Mouse (Mus musculus): ENCODE data around the gene Tssc4. TPM values are rescaled to one million over a fixed set of nuclear protein-coding genes. Genes with fewer than 3 reads are reported as not detected.

The Tssc4 gene
- total and polyA plus RNA-seq, 3 experiments = 75.6 to 76.9 TPM; not detected in 1

DNA sequence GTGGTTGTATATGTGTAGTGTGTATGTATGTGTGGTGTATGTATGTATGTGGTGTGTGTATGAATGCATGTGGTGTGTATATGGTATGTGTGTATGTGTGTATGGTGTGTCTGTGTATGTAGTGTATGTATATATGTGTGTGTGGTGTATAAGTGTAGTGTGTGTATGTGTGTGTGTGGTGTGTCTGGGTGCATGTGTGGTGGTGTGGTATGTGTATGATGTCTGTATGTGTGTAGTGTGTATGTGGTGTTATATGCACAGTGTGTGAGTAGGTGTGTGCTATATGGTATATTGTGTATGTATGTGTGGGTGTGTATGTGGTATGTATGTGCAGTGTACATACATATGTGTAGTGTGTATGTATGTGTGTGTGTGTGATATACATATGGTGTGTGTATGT lies 49.0 kb upstream of the Tssc4 start:
- Histone ChIP-seq H3K79me2 (ENCODE audit: control insufficient read depth, insufficient read depth, low read length, poor library complexity) (no peaks in the 10 kb centered on the region), H3K4me1 (ENCODE audit: control insufficient read depth in 1 of 2, insufficient read depth in 2 of 2, low read length in 2 of 2) (peaks cover 32 to 60% of the 10 kb centered on the region in 2 experiments), H3K27me3 (ENCODE audit: control insufficient read depth in 1 of 2, insufficient read depth in 2 of 2, low read length in 2 of 2) (no peaks in the 10 kb centered on the region), H3K9me3 (replicated peaks; ENCODE audit: insufficient read depth, low read length) (no peaks in the 10 kb centered on the region), H3K27ac (ENCODE audit: control insufficient read depth, low read depth, low read length) (no peak overlapping the region), H3K9ac (ENCODE audit: control insufficient read depth, low read depth, low read length, poor library complexity, severe bottlenecking) (no peak overlapping the region), H3K36me3 (ENCODE audit: control insufficient read depth in 1 of 2, insufficient read depth in 2 of 2, low read length in 2 of 2) (peaks cover 4 to 58% of the 10 kb centered on the region in 2 experiments; a peak in 3 of 4 replicates), H3K4me3 (ENCODE audit: control insufficient read depth in 1 of 2, insufficient read depth in 1 of 2, low read depth in 2 of 2, low read length in 2 of 2) (no peak overlapping the region)
- no peak for TF ChIP-seq ZKSCAN1 (IDR thresholded peaks at IDR 0.05; ENCODE audit: low read depth, low read length)
- peak in 1 of 2 experiments; percentile 26; a peak in 1 of 4 replicates for TF ChIP-seq POLR2A (IDR thresholded peaks at IDR 0.05; ENCODE audit: control insufficient read depth in 1 of 2, insufficient read depth in 1 of 2, low read depth in 1 of 2, low read length in 2 of 2, poor library complexity in 1 of 2)
- TF ChIP-seq POLR2AphosphoS2 (IDR thresholded peaks at IDR 0.05; ENCODE audit: low read length) = peak; percentile 69
- no peak for TF ChIP-seq ZNF384 (IDR thresholded peaks at IDR 0.05; ENCODE audit: low read depth, low read length)
- no peak for TF ChIP-seq CHD2 (IDR thresholded peaks at IDR 0.05; ENCODE audit: low read length)
- TF ChIP-seq MAZ (IDR thresholded peaks at IDR 0.05; ENCODE audit: low read depth, low read length) = no peak
- no peak for TF ChIP-seq SMC3 (IDR thresholded peaks at IDR 0.05; ENCODE audit: low read depth, low read length)
- TF ChIP-seq TBP (IDR thresholded peaks at IDR 0.05; ENCODE audit: low read depth, low read length) = no peak
- no peak for TF ChIP-seq TCF12 (IDR thresholded peaks at IDR 0.05; ENCODE audit: low read depth, low read length)
- TF ChIP-seq ZMIZ1 (IDR thresholded peaks at IDR 0.05; ENCODE audit: low read depth, low read length) = peak; percentile 50; the same call in 1 of the 2 replicates
- peak in 1 of 3 experiments; percentile 8; a peak in 1 of 6 replicates for TF ChIP-seq CTCF (IDR thresholded peaks at IDR 0.05 in 2 of 3, conservative IDR thresholded peaks at IDR 0.05 in 1 of 3; ENCODE audit: control insufficient read depth in 1 of 3, insufficient read depth in 1 of 3, low read depth in 2 of 3, low read length in 3 of 3, poor library complexity in 1 of 3, severe bottlenecking in 1 of 3)
- no peak for TF ChIP-seq USF2 (IDR thresholded peaks at IDR 0.05; ENCODE audit: borderline replicate concordance in 1 of 2, insufficient read depth in 1 of 2, low read depth in 1 of 2, low read length in 2 of 2)
- peak; percentile 98; the same call in 1 of the 2 replicates for TF ChIP-seq POLR2AphosphoS5 (IDR thresholded peaks at IDR 0.05; ENCODE audit: borderline replicate concordance, low read depth, low read length)
- TF ChIP-seq KAT2A (conservative IDR thresholded peaks at IDR 0.05; ENCODE audit: low read depth, low read length) = no peak
- TF ChIP-seq GABPA (IDR thresholded peaks at IDR 0.05; ENCODE audit: low read depth, low read length) = no peak
- DNase-seq (ENCODE audit: low read depth, low spot score) = peak; percentile 18

DNA sequence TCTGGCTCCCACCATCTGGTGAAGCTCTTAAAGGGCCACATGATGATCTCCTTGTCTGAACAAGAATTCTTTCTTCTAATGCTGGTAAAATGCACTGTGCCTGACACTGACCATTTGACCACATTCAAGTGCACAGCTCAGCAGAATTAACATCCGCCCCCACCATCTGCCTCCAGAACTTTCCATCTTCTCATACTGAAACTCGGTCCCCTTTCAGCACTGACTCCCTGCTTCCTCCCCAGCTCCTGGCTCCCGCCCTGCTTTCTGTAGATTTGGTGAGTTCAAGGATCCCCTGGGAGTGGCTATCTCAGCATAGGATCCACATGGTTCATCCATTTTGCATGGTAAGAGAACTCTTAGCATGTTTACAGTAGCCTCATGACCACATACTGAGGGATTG lies 48.3 kb upstream of the Tssc4 start:
- TF ChIP-seq JUND (IDR thresholded peaks at IDR 0.05; ENCODE audit: low read depth, low read length) (no peak), POLR2AphosphoS2 (IDR thresholded peaks at IDR 0.05; ENCODE audit: low read length) (no peak), KAT2A (conservative IDR thresholded peaks at IDR 0.05; ENCODE audit: low read depth, low read length) (no peak), RCOR1 (IDR thresholded peaks at IDR 0.05; ENCODE audit: low read depth, low read length) (no peak), E2F4 (IDR thresholded peaks at IDR 0.05; ENCODE audit: borderline replicate concordance, low read depth, low read length) (no peak)
- no peaks in the 10 kb centered on the region for H3K79me2 ChIP-seq (ENCODE audit: control insufficient read depth, insufficient read depth, low read length, poor library complexity)
- H3K27ac ChIP-seq (ENCODE audit: control insufficient read depth, low read depth, low read length) = peak overlapping the region; percentile 41
- DNase-seq (ENCODE audit: low read depth, low spot score) = peak; percentile 19
- no peaks in the 10 kb centered on the region for H3K9me3 ChIP-seq (replicated peaks; ENCODE audit: insufficient read depth, low read length)
- H3K9ac ChIP-seq (ENCODE audit: control insufficient read depth, low read depth, low read length, poor library complexity, severe bottlenecking) = no peak overlapping the region; the same call in 1 of the 2 replicates
- H3K36me3 ChIP-seq (ENCODE audit: control insufficient read depth in 1 of 2, insufficient read depth in 2 of 2, low read length in 2 of 2) = peaks cover 4 to 51% of the 10 kb centered on the region in 2 experiments; a peak in 3 of 4 replicates
- no peaks in the 10 kb centered on the region for H3K27me3 ChIP-seq (ENCODE audit: control insufficient read depth in 1 of 2, insufficient read depth in 2 of 2, low read length in 2 of 2)
- peaks cover 27 to 52% of the 10 kb centered on the region in 2 experiments for H3K4me1 ChIP-seq (ENCODE audit: control insufficient read depth in 1 of 2, insufficient read depth in 2 of 2, low read length in 2 of 2)
- no peak overlapping the region for H3K4me3 ChIP-seq (ENCODE audit: control insufficient read depth in 1 of 2, insufficient read depth in 1 of 2, low read depth in 2 of 2, low read length in 2 of 2)

Measured in MEL (cell line).